Mouse (Mus musculus): ENCODE results near the gene Tigd2.

Tigd2 gene

GRCm38 (mm10) chr6:59255909-59256308 is 47.2 kb downstream of the Tigd2 start:
- DNase-seq (ENCODE audit: low read depth, low spot score), result no peak
